Mouse (Mus musculus): ENCODE data around the gene Dcaf4. TPM values are rescaled to one million over a fixed set of nuclear protein-coding genes. Genes with fewer than 3 reads are reported as not detected.

Gene Dcaf4
- polyA plus RNA-seq, 1 experiment from 2014 or later, result 27.3 TPM

GRCm38 (mm10) chr12:83499256-83499655 lies 21.0 kb upstream of the Dcaf4 start:
- H3K27me3 ChIP-seq (replicated peaks), result no peaks in the 10 kb centered on the region
- no peaks in the 10 kb centered on the region for H3K36me3 ChIP-seq
- H3K4me1 ChIP-seq (replicated peaks), result no peaks in the 10 kb centered on the region
- ATAC-seq, result no peak
- no peaks in the 10 kb centered on the region for H3K9me3 ChIP-seq
- no peak overlapping the region for H3K27ac ChIP-seq
- H3K9ac ChIP-seq, result no peak overlapping the region
- H3K4me2 ChIP-seq (replicated peaks), result no peak overlapping the region
- 75% methylated on average over 5 of the region's 5 CpGs for WGBS
- H3K4me3 ChIP-seq (replicated peaks), result no peak overlapping the region

DNA sequence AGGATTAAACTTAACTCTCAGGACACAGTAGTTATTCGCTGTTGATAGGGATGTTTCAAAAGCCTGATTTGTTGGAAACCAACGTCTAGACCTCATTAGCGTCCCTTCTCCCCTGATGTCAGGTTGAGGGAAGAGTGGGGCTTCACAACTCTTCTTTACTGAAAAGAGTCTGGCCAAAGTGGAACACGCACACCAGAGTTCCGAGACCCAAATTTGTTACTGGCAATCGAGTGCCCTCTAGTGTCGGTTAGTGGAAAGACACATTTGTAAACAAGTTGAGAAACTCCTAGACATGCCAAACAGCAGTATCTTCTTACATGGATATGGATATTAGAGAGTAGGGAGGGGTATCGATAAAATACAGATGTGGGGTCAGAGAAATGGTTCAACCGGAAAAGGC lies 18.1 kb upstream of the Dcaf4 start:
- whole genome bisulfite sequencing, result 4% methylated on average over 9 of the region's 9 CpGs
- Histone ChIP-seq H3K4me2 (replicated peaks) (no peak overlapping the region), H3K4me3 (replicated peaks) (no peak overlapping the region), H3K9me3 (no peaks in the 10 kb centered on the region), H3K36me3 (no peaks in the 10 kb centered on the region), H3K27ac (no peak overlapping the region), H3K9ac (no peak overlapping the region), H3K27me3 (replicated peaks) (no peaks in the 10 kb centered on the region), H3K4me1 (replicated peaks) (no peaks in the 10 kb centered on the region)
- ATAC-seq, result no peak

DNA sequence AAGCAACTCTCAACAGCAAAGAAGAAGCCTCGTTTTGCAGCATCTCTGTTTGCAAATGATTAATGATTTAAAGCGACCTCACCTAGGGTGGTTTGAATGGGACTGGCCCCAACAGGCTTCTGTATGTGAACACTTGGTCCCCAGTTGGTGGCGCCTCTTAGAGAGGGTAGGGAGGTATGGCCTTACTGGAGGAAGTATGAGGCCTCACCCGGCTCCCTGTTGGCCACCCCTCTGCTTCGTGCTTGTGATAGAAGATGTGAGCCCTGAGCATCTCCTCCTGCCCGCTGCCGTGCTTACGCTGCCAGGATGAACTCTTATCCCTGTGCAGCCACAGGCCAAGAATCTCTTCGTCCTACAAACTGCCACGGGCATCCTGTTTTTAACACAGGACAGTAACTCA lies 13.7 kb upstream of the Dcaf4 start:
- Histone ChIP-seq H3K27me3 (replicated peaks) (no peaks in the 10 kb centered on the region), H3K9me3 (no peaks in the 10 kb centered on the region), H3K9ac (no peak overlapping the region), H3K4me2 (replicated peaks) (no peak overlapping the region), H3K4me1 (replicated peaks) (no peaks in the 10 kb centered on the region), H3K4me3 (replicated peaks) (no peak overlapping the region), H3K36me3 (no peaks in the 10 kb centered on the region), H3K27ac (no peak overlapping the region)
- WGBS, result 80% methylated on average over 10 of the region's 10 CpGs
- ATAC-seq, result no peak

DNA sequence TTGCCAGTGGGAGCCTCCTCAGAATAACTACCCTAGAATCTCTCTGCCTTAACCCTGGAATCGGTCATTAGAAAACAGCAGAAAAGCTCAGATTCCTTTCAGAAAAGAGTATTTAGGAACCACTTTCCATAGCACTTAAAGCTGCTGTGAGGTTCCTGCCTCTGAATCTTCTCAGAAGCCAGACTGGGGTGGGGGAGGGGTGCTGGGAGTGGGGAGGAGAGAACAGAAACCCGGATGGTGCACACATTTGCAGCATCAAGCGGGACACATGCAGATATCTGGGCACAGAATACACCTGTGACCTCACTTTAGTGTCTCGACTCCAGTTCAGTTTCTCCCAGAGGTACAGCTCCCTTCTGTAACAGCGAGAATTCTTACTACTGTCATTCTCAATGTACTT lies 9.7 kb upstream of the Dcaf4 start:
- H3K36me3 ChIP-seq, result no peaks in the 10 kb centered on the region
- 78% methylated on average over 5 of the region's 5 CpGs for WGBS

GRCm38 (mm10) chr12:83512783-83513182 lies 7.5 kb upstream of the Dcaf4 start:
- H3K27ac ChIP-seq, result no peak overlapping the region
- no peak overlapping the region for H3K4me2 ChIP-seq (replicated peaks)
- no peak overlapping the region for H3K4me3 ChIP-seq (replicated peaks)
- 0 out of 2 replicates have a peak, but pooled peaks cover 6% of the 10 kb centered on the region for H3K4me1 ChIP-seq (replicated peaks)
- H3K27me3 ChIP-seq (replicated peaks), result no peaks in the 10 kb centered on the region
- no peaks in the 10 kb centered on the region for H3K36me3 ChIP-seq
- 0 out of 2 replicates have a peak overlapping the region, but pooled peaks have one; percentile 8 for H3K9ac ChIP-seq
- 24% methylated on average over 4 of the region's 4 CpGs for WGBS
- H3K9me3 ChIP-seq, result no peaks in the 10 kb centered on the region
- ATAC-seq, result no peak

More for the DNA sequence above, 9.7 kb upstream of the Dcaf4 start:
- Histone ChIP-seq H3K4me2 (replicated peaks) (no peak overlapping the region), H3K9me3 (no peaks in the 10 kb centered on the region), H3K4me1 (replicated peaks) (0 out of 2 replicates have a peak, but pooled peaks cover 6% of the 10 kb centered on the region), H3K4me3 (replicated peaks) (no peak overlapping the region), H3K27me3 (replicated peaks) (no peaks in the 10 kb centered on the region), H3K27ac (no peak overlapping the region), H3K9ac (no peak overlapping the region)
- no peak for ATAC-seq

GRCm38 (mm10) chr12:83513185-83513584 lies 7.1 kb upstream of the Dcaf4 start:
- 26% methylated on average over 5 of the region's 5 CpGs for WGBS
- ATAC-seq, result no peak
- Histone ChIP-seq H3K9me3 (no peaks in the 10 kb centered on the region), H3K4me3 (replicated peaks) (no peak overlapping the region), H3K4me1 (replicated peaks) (0 out of 2 replicates have a peak, but pooled peaks cover 6% of the 10 kb centered on the region), H3K27ac (no peak overlapping the region), H3K9ac (no peak overlapping the region), H3K27me3 (replicated peaks) (no peaks in the 10 kb centered on the region), H3K4me2 (replicated peaks) (no peak overlapping the region), H3K36me3 (no peaks in the 10 kb centered on the region)

GRCm38 (mm10) chr12:83514216-83514615 lies 6.0 kb upstream of the Dcaf4 start:
- WGBS, result 51% methylated on average over 4 of the region's 4 CpGs

GRCm38 (mm10) chr12:83517580-83517979 lies 2.7 kb upstream of the Dcaf4 start:
- Histone ChIP-seq H3K9ac (no peak overlapping the region), H3K9me3 (no peaks in the 10 kb centered on the region), H3K4me3 (replicated peaks) (no peak overlapping the region), H3K27me3 (replicated peaks) (no peaks in the 10 kb centered on the region), H3K4me1 (replicated peaks) (peaks cover 12% of the 10 kb centered on the region; the same call in 1 of the 2 replicates), H3K36me3 (no peaks in the 10 kb centered on the region), H3K4me2 (replicated peaks) (no peak overlapping the region), H3K27ac (no peak overlapping the region)
- WGBS, result 71% methylated on average over 3 of the region's 3 CpGs
- no peak for ATAC-seq

More at GRCm38 (mm10) chr12:83514216-83514615, 6.0 kb upstream of the Dcaf4 start:
- Histone ChIP-seq H3K9me3 (no peaks in the 10 kb centered on the region), H3K36me3 (no peaks in the 10 kb centered on the region), H3K4me2 (replicated peaks) (no peak overlapping the region), H3K4me1 (replicated peaks) (0 out of 2 replicates have a peak, but pooled peaks cover 6% of the 10 kb centered on the region), H3K27me3 (replicated peaks) (no peaks in the 10 kb centered on the region), H3K9ac (no peak overlapping the region), H3K27ac (no peak overlapping the region), H3K4me3 (replicated peaks) (no peak overlapping the region)
- ATAC-seq, result no peak

- Histone ChIP-seq H3K9me3 (no peaks in the 10 kb centered on the region), H3K4me2 (replicated peaks) (peak overlapping the region; percentile 62), H3K4me1 (replicated peaks) (peaks cover 9% of the 10 kb centered on the region; the same call in 1 of the 2 replicates), H3K4me3 (replicated peaks) (peak overlapping the region; percentile 70), H3K27ac (no peak overlapping the region), H3K9ac (peak overlapping the region; percentile 70; the same call in 1 of the 2 replicates), H3K27me3 (replicated peaks) (no peaks in the 10 kb centered on the region), H3K36me3 (no peaks in the 10 kb centered on the region)
- 42% methylated on average over 8 of the region's 8 CpGs for WGBS
- no peak for ATAC-seq
Measured at GRCm38 (mm10) chr12:83521083-83521482, 817 bp downstream of the Dcaf4 start.

- 83% methylated on average over 6 of the region's 6 CpGs for WGBS
- no peak for ATAC-seq
- Histone ChIP-seq H3K9me3 (no peaks in the 10 kb centered on the region), H3K4me2 (replicated peaks) (no peak overlapping the region), H3K36me3 (peaks cover 3% of the 10 kb centered on the region; the same call in 1 of the 2 replicates), H3K4me1 (replicated peaks) (peaks cover 10% of the 10 kb centered on the region; the same call in 1 of the 2 replicates), H3K9ac (no peak overlapping the region), H3K27ac (no peak overlapping the region), H3K27me3 (replicated peaks) (no peaks in the 10 kb centered on the region), H3K4me3 (replicated peaks) (no peak overlapping the region)
Measured at GRCm38 (mm10) chr12:83523056-83523455, 2.8 kb downstream of the Dcaf4 start.

GRCm38 (mm10) chr12:83523892-83524291 lies 3.6 kb downstream of the Dcaf4 start:
- H3K27me3 ChIP-seq (replicated peaks), result no peaks in the 10 kb centered on the region
- H3K9ac ChIP-seq, result no peak overlapping the region
- peaks cover 3% of the 10 kb centered on the region; the same call in 1 of the 2 replicates for H3K36me3 ChIP-seq
- H3K27ac ChIP-seq, result no peak overlapping the region
- no peak for ATAC-seq
- peaks cover 10% of the 10 kb centered on the region; the same call in 1 of the 2 replicates for H3K4me1 ChIP-seq (replicated peaks)
- no peak overlapping the region for H3K4me2 ChIP-seq (replicated peaks)
- no peaks in the 10 kb centered on the region for H3K9me3 ChIP-seq
- WGBS, result 71% methylated on average over 4 of the region's 4 CpGs
- no peak overlapping the region for H3K4me3 ChIP-seq (replicated peaks)

GRCm38 (mm10) chr12:83524329-83524728 lies 4.1 kb downstream of the Dcaf4 start:
- H3K9ac ChIP-seq, result no peak overlapping the region
- peaks cover 10% of the 10 kb centered on the region; the same call in 1 of the 2 replicates for H3K4me1 ChIP-seq (replicated peaks)
- H3K36me3 ChIP-seq, result peaks cover 3% of the 10 kb centered on the region; the same call in 1 of the 2 replicates
- H3K27me3 ChIP-seq (replicated peaks), result no peaks in the 10 kb centered on the region
- no peak overlapping the region for H3K4me3 ChIP-seq (replicated peaks)
- ATAC-seq, result no peak
- WGBS, result 78% methylated on average over 5 of the region's 5 CpGs
- no peaks in the 10 kb centered on the region for H3K9me3 ChIP-seq
- H3K27ac ChIP-seq, result no peak overlapping the region
- no peak overlapping the region for H3K4me2 ChIP-seq (replicated peaks)

- ATAC-seq, result peak; percentile 65
Measured at GRCm38 (mm10) chr12:83525822-83526544, 5.7 kb downstream of the Dcaf4 start.

More at GRCm38 (mm10) chr12:83525822-83526544, 5.7 kb downstream of the Dcaf4 start:
- Histone ChIP-seq H3K27me3 (replicated peaks) (no peaks in the 10 kb centered on the region), H3K4me3 (replicated peaks) (no peak overlapping the region), H3K9ac (no peak overlapping the region), H3K36me3 (peaks cover 7% of the 10 kb centered on the region), H3K4me1 (replicated peaks) (peaks cover 9% of the 10 kb centered on the region; the same call in 1 of the 2 replicates), H3K9me3 (no peaks in the 10 kb centered on the region), H3K27ac (peak overlapping the region; percentile 13; the same call in 1 of the 2 replicates), H3K4me2 (replicated peaks) (no peak overlapping the region)
- WGBS, result 74% methylated on average over 18 of the region's 18 CpGs

Measured in intestine, embryonic 15.5 days (tissue).